1 mouse cellular context compared by ENCODE assay signal in the genomic region with DNA sequence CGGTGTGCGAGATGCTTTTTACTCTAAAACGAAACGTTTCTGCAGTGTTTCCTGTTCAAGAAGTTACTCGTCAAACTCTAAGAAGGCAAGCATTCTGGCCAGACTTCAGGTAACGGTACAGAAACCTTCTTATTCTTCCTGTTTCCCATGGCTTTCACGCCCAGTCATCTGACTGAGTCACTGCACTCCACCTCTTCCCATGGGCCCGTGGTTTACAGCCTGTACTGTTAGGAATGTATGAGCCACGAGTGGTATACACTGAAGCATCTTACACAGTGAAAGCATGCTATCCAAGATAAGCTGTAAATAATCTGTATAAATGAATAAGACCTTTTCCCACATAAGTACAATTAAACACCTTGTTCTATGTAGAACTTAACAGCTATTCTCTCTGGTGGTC.
TF ChIP-seq lines count a peak whose summit lies in the region.

No protein-coding gene starts in this region.

TF ChIP-seq in CH12.LX, 34 proteins besides CTCF, POLR2A, EP300 and RAD21:
- TF ChIP-seq JUN (IDR thresholded peaks at IDR 0.05; ENCODE audit: insufficient read depth, low read depth, low read length) (no peak), RCOR1 (conservative IDR thresholded peaks at IDR 0.05; ENCODE audit: low read depth, low read length) (no peak), IRF4 (IDR thresholded peaks at IDR 0.05; ENCODE audit: low read depth, low read length) (no peak), E2F4 (IDR thresholded peaks at IDR 0.05; ENCODE audit: insufficient replicate concordance, low read depth, low read length) (no peak), TCF12 (IDR thresholded peaks at IDR 0.05; ENCODE audit: low read depth, low read length) (no peak), ZMIZ1 (IDR thresholded peaks at IDR 0.05; ENCODE audit: low read depth, low read length) (no peak), JUND (conservative IDR thresholded peaks at IDR 0.05; ENCODE audit: low read depth, low read length) (no peak), UBTF (IDR thresholded peaks at IDR 0.05; ENCODE audit: low read depth, low read length) (no peak), ETS1 (conservative IDR thresholded peaks at IDR 0.05; ENCODE audit: low read depth, low read length) (no peak), GABPA (IDR thresholded peaks at IDR 0.05; ENCODE audit: insufficient replicate concordance, low read depth, low read length) (no peak), SIN3A (IDR thresholded peaks at IDR 0.05; ENCODE audit: low read length) (no peak), MAFK (IDR thresholded peaks at IDR 0.05; ENCODE audit: insufficient replicate concordance, low read length) (no peak), BHLHE40 (IDR thresholded peaks at IDR 0.05; ENCODE audit: low read depth, low read length) (no peak), NRF1 (IDR thresholded peaks at IDR 0.05; ENCODE audit: low read depth, low read length) (no peak)
